Mouse (Mus musculus) MEL (cell line): ENCODE data around the gene Lonp2. TPM values are rescaled to one million over a fixed set of nuclear protein-coding genes. Genes with fewer than 3 reads are reported as not detected.

Experiments used
- DNase-seq: peaks from one replicate; pipeline ENCODE4 v3.0.0; 2011; ENCODE audit warnings: low read depth, low spot score
- H3K27ac ChIP-seq: 2 replicates; pipeline ENCODE4 v1.5.1; 2012; ENCODE audit warnings: low read depth, mild to moderate bottlenecking, control low read depth, low read length, moderate library complexity; ENCODE audit not compliant: control insufficient read depth
- H3K27me3 ChIP-seq, 2 experiments: fragments of 150-350 bp in 1 of 2; sonication (generic) in 1 of 2; 2 replicates each; pipeline ENCODE4 v1.6.1; 2012; ENCODE audit warnings: low read length in 2 of 2, mild to moderate bottlenecking in 2 of 2, improper control_type of control experiment in 1 of 2, moderate library complexity in 1 of 2; ENCODE audit not compliant: insufficient read depth in 2 of 2, control insufficient read depth in 1 of 2
- H3K36me3 ChIP-seq, 2 experiments: 2 replicates each; pipeline ENCODE4 v1.6.1; 2012 to 2014; ENCODE audit warnings: low read length in 2 of 2, improper control_type of control experiment in 1 of 2, inconsistent platforms in 1 of 2, mild to moderate bottlenecking in 1 of 2; ENCODE audit not compliant: insufficient read depth in 2 of 2, control insufficient read depth in 1 of 2
- H3K4me1 ChIP-seq, 2 experiments: fragments of 150-350 bp in 1 of 2; sonication (generic) in 1 of 2; 2 replicates each; pipeline ENCODE4 v1.6.1; 2012; ENCODE audit warnings: low read length in 2 of 2, improper control_type of control experiment in 1 of 2, mild to moderate bottlenecking in 1 of 2; ENCODE audit not compliant: insufficient read depth in 2 of 2, control insufficient read depth in 1 of 2
- H3K4me3 ChIP-seq, 2 experiments: fragments of 150-350 bp in 1 of 2; sonication (generic) in 1 of 2; 2 replicates each; pipeline ENCODE4 v1.5.1; 2012; ENCODE audit warnings: low read depth in 2 of 2, low read length in 2 of 2, mild to moderate bottlenecking in 2 of 2, moderate library complexity in 2 of 2, control low read depth in 1 of 2, improper control_type of control experiment in 1 of 2; ENCODE audit not compliant: control insufficient read depth in 1 of 2, insufficient read depth in 1 of 2
- H3K79me2 ChIP-seq: 2 replicates; pipeline ENCODE4 v1.6.1; 2012; ENCODE audit warnings: mild to moderate bottlenecking, low read length, moderate library complexity; ENCODE audit not compliant: control insufficient read depth, poor library complexity, insufficient read depth
- H3K9ac ChIP-seq: 2 replicates; pipeline ENCODE4 v1.6.1; 2012; ENCODE audit warnings: low read depth, mild to moderate bottlenecking, control low read depth, low read length, moderate library complexity; ENCODE audit not compliant: control insufficient read depth, poor library complexity, severe bottlenecking
- H3K9me3 ChIP-seq: fragments of 150-350 bp; sonication (generic); replicated peaks from 2 replicates; pipeline ENCODE4 v1.6.1; 2012; ENCODE audit warnings: mild to moderate bottlenecking, low read length, improper control_type of control experiment, moderate library complexity; ENCODE audit not compliant: insufficient read depth
- CHD1 ChIP-seq: IDR thresholded peaks from 2 replicates; pipeline ENCODE4 v1.6.1; 2012; ENCODE audit warnings: low read depth, mild to moderate bottlenecking, inconsistent platforms, low read length, improper control_type of control experiment
- E2F4 ChIP-seq: IDR thresholded peaks from 2 replicates; pipeline ENCODE4 v1.6.1; 2011; ENCODE audit warnings: low read depth, low read length, improper control_type of control experiment, borderline replicate concordance
- ELF1 ChIP-seq: IDR thresholded peaks from 2 replicates; pipeline ENCODE4 v1.6.1; 2014; ENCODE audit warnings: low read depth, mild to moderate bottlenecking, inconsistent platforms, low read length, improper control_type of control experiment, moderate library complexity
- EP300 ChIP-seq, 2 experiments: IDR thresholded peaks; 2 replicates each; pipeline ENCODE4 v1.6.1; 2011; ENCODE audit warnings: improper control_type of control experiment in 2 of 2, low read length in 2 of 2, low read depth in 1 of 2, mild to moderate bottlenecking in 1 of 2
- ETS1 ChIP-seq: IDR thresholded peaks from 2 replicates; pipeline ENCODE4 v1.6.1; 2012; ENCODE audit warnings: low read depth, mild to moderate bottlenecking, inconsistent platforms, low read length, improper control_type of control experiment, moderate library complexity
- GABPA ChIP-seq: IDR thresholded peaks from 2 replicates; pipeline ENCODE4 v1.6.1; 2012; ENCODE audit warnings: low read depth, mild to moderate bottlenecking, inconsistent platforms, low read length, improper control_type of control experiment, moderate library complexity
- GATA1 ChIP-seq: IDR thresholded peaks from 2 replicates; pipeline ENCODE4 v1.6.1; 2011; ENCODE audit warnings: low read depth, low read length, improper control_type of control experiment
- HCFC1 ChIP-seq: IDR thresholded peaks from 2 replicates; pipeline ENCODE4 v1.6.1; 2012; ENCODE audit warnings: low read depth, mild to moderate bottlenecking, inconsistent platforms, low read length, improper control_type of control experiment, moderate library complexity
- KAT2A ChIP-seq: conservative IDR thresholded peaks from 2 replicates; pipeline ENCODE4 v1.6.1; 2012; ENCODE audit warnings: low read depth, low read length, improper control_type of control experiment, inconsistent platforms
- MAFK ChIP-seq: IDR thresholded peaks from 2 replicates; pipeline ENCODE4 v1.6.1; 2011; ENCODE audit warnings: low read depth, mild to moderate bottlenecking, low read length, improper control_type of control experiment, borderline replicate concordance
- MAX ChIP-seq: IDR thresholded peaks from 2 replicates; pipeline ENCODE4 v1.6.1; 2011; ENCODE audit warnings: low read length, improper control_type of control experiment
- MAZ ChIP-seq: IDR thresholded peaks from 2 replicates; pipeline ENCODE4 v1.6.1; 2012; ENCODE audit warnings: low read depth, mild to moderate bottlenecking, inconsistent platforms, low read length, improper control_type of control experiment
- MEF2A ChIP-seq: IDR thresholded peaks from 2 replicates; pipeline ENCODE4 v1.6.1; 2014; ENCODE audit warnings: low read depth, mild to moderate bottlenecking, inconsistent platforms, low read length, improper control_type of control experiment; ENCODE audit not compliant: poor library complexity, insufficient replicate concordance, severe bottlenecking; ENCODE audit errors: extremely low read depth
- MXI1 ChIP-seq: IDR thresholded peaks from 2 replicates; pipeline ENCODE4 v1.6.1; 2011; ENCODE audit warnings: mild to moderate bottlenecking, low read depth, low read length, improper control_type of control experiment
- MYB ChIP-seq: IDR thresholded peaks from 2 replicates; pipeline ENCODE4 v1.6.1; 2011; ENCODE audit warnings: mild to moderate bottlenecking, low read depth, low read length, improper control_type of control experiment
- NELFE ChIP-seq: IDR thresholded peaks from 2 replicates; pipeline ENCODE4 v1.6.1; 2011; ENCODE audit warnings: low read depth, low read length, improper control_type of control experiment
- NRF1 ChIP-seq: IDR thresholded peaks from 2 replicates; pipeline ENCODE4 v1.6.1; 2014; ENCODE audit warnings: low read depth, mild to moderate bottlenecking, inconsistent platforms, low read length, improper control_type of control experiment, moderate library complexity; ENCODE audit not compliant: poor library complexity, insufficient read depth, severe bottlenecking
- POLR2A ChIP-seq, 2 experiments: IDR thresholded peaks; 2 replicates each; pipeline ENCODE4 v1.6.1; 2011 to 2012; ENCODE audit warnings: low read length in 2 of 2, mild to moderate bottlenecking in 2 of 2, control low read depth in 1 of 2, improper control_type of control experiment in 1 of 2, low read depth in 1 of 2, moderate library complexity in 1 of 2; ENCODE audit not compliant: control insufficient read depth in 1 of 2, insufficient read depth in 1 of 2, poor library complexity in 1 of 2
- POLR2AphosphoS2 ChIP-seq: IDR thresholded peaks from 2 replicates; pipeline ENCODE4 v1.6.1; 2011; ENCODE audit warnings: low read length, improper control_type of control experiment
- POLR2AphosphoS5 ChIP-seq: IDR thresholded peaks from 2 replicates; pipeline ENCODE4 v1.6.1; 2012; ENCODE audit warnings: low read depth, borderline replicate concordance, mild to moderate bottlenecking, inconsistent platforms, low read length, moderate library complexity, mixed read lengths
- SIN3A ChIP-seq: IDR thresholded peaks from 2 replicates; pipeline ENCODE4 v1.6.1; 2012; ENCODE audit warnings: low read length, improper control_type of control experiment, inconsistent platforms
- SMC3 ChIP-seq: IDR thresholded peaks from 2 replicates; pipeline ENCODE4 v1.6.1; 2011; ENCODE audit warnings: low read depth, low read length, improper control_type of control experiment
- TAL1 ChIP-seq: IDR thresholded peaks from 2 replicates; pipeline ENCODE4 v1.6.1; 2012; ENCODE audit warnings: mild to moderate bottlenecking, inconsistent platforms, low read length, moderate library complexity, mixed read lengths
- TBP ChIP-seq: IDR thresholded peaks from 2 replicates; pipeline ENCODE4 v1.8.0; 2011; ENCODE audit warnings: low read depth, low read length, improper control_type of control experiment
- UBTF ChIP-seq: IDR thresholded peaks from 2 replicates; pipeline ENCODE4 v1.6.1; 2012; ENCODE audit warnings: low read depth, mild to moderate bottlenecking, inconsistent platforms, low read length, improper control_type of control experiment, moderate library complexity, borderline replicate concordance; ENCODE audit not compliant: insufficient read depth
- USF1 ChIP-seq: IDR thresholded peaks from 2 replicates; pipeline ENCODE4 v1.6.1; 2014; ENCODE audit warnings: low read depth, mild to moderate bottlenecking, inconsistent platforms, low read length, improper control_type of control experiment, moderate library complexity
- ZKSCAN1 ChIP-seq: IDR thresholded peaks from 2 replicates; pipeline ENCODE4 v1.6.1; 2012; ENCODE audit warnings: low read depth, mild to moderate bottlenecking, inconsistent platforms, low read length, improper control_type of control experiment, moderate library complexity
- ZMIZ1 ChIP-seq: IDR thresholded peaks from 2 replicates; pipeline ENCODE4 v1.6.1; 2012; ENCODE audit warnings: low read depth, mild to moderate bottlenecking, inconsistent platforms, low read length, improper control_type of control experiment, moderate library complexity
- ZNF384 ChIP-seq: IDR thresholded peaks from 2 replicates; pipeline ENCODE4 v1.6.1; 2012; ENCODE audit warnings: low read depth, mild to moderate bottlenecking, inconsistent platforms, low read length, improper control_type of control experiment
- polyA plus RNA-seq, 2 experiments: library from polyadenylated mRNA; stranded (reverse) in 1 of 2; unstranded in 1 of 2; fragments of >175 nt in 1 of 2; fragments of >200 nt in 1 of 2; gene quantifications; 2 replicates each; pipeline versions ENCODE4 v1.2.1 to v1.2.4; 2012; ENCODE audit warnings: low replicate concordance in 2 of 2, low read depth in 1 of 2; ENCODE audit not compliant: insufficient read length in 2 of 2, insufficient read depth in 1 of 2, missing spikeins in 1 of 2
- total RNA-seq: library from RNA; depleted of rRNA; stranded (reverse); fragments of 300-350 nt; gene quantifications from 2 replicates; pipeline ENCODE4 v1.2.3, GENCODE M21; 2012

Lonp2 gene
- total and polyA plus RNA-seq, 3 experiments: 26.6 to 31.2 TPM; not detected in 1

DNA sequence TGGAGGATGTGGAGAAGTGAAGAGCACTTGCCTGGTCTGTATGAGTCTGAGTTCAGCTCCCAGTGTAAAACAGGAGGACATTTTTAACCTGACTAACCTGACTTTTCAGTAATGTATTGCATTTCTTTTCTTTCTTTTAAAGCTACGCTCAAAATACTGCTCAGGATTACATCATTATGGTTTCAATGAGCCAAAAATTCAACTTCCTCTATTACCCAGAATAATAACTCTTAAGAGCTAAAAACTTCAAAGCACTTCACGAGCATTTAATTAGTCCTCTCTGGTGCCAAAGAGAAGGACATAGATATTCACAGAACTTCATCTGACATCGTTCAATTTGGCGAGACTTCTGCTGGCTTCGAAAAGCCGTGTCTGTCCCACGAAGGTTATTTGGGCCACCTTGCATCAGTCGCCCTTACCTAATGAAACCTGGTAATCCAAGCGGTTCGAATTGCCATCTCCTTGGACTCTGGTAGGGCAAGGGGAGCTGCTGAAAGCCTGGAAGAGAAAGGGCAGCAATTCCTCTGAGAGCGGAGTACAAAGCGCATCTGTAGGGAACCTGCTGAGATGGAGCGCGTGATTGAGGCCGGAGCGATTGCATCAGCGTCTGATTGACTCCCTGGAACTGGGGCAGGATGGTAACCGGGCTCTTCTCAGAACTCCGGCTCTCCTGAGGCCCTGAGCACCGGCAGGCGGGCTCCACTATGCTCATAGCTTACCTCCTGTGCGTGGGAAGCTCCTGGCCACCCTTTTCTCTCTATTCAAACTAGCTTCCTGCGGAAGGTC lies 133.3 kb downstream of the Lonp2 start:
- Histone ChIP-seq H3K79me2 (no peaks in the 10 kb centered on the region), H3K27me3 (no peaks in the 10 kb centered on the region; a peak in 1 of 4 replicates), H3K9me3 (no peaks in the 10 kb centered on the region), H3K4me3 (peak overlapping the region; percentile 35 to 45), H3K4me1 (peaks cover 10 to 19% of the 10 kb centered on the region in 2 experiments), H3K9ac (peak overlapping the region; percentile 54), H3K36me3 (peaks cover 0 to 17% of the 10 kb centered on the region in 2 experiments; a peak in 2 of 4 replicates), H3K27ac (peak overlapping the region; percentile 77)
- TF ChIP-seq EP300 (IDR thresholded peaks at IDR 0.05; ENCODE audit: low read depth in 1 of 2, low read length in 2 of 2): no peak
- no peak for TF ChIP-seq KAT2A
- no peak for TF ChIP-seq MAZ
- no peak for TF ChIP-seq POLR2AphosphoS2
- TF ChIP-seq POLR2A (IDR thresholded peaks at IDR 0.05; ENCODE audit: control insufficient read depth in 1 of 2, insufficient read depth in 1 of 2, low read depth in 1 of 2, low read length in 2 of 2, poor library complexity in 1 of 2): no peak
- no peak for TF ChIP-seq NELFE
- no peak for TF ChIP-seq GABPA
- TF ChIP-seq UBTF: no peak
- TF ChIP-seq MXI1: no peak
- TF ChIP-seq CHD1: no peak
- DNase-seq: peak; percentile 61

DNA sequence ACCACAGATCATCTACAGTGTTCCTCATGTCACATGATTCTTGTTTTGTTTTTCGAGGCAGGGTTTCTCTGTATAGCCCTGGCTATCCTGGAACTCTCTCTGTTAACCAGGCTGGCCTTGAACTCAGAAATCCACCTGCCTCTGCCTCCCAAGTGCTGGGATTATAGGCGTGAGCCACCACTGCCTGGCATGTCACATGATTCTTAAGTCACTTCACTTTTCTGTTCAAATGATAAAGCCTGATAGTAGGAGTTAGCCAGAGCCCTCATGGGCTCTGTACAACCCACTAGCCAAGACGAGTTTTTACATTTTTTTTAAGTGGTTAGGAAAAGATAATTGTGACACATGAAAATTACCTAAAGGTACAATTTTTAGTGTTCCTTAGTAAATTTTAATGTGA lies 134.8 kb downstream of the Lonp2 start:
- peaks cover 10 to 19% of the 10 kb centered on the region in 2 experiments for H3K4me1 ChIP-seq
- peak overlapping the region in 1 of 2 experiments; percentile 0; a peak in 1 of 4 replicates for H3K4me3 ChIP-seq
- H3K27me3 ChIP-seq: no peaks in the 10 kb centered on the region; a peak in 2 of 4 replicates
- peak overlapping the region; percentile 14; the same call in 1 of the 2 replicates for H3K9ac ChIP-seq
- DNase-seq: peak; percentile 62
- peaks cover 0 to 17% of the 10 kb centered on the region in 2 experiments; a peak in 2 of 4 replicates for H3K36me3 ChIP-seq
- H3K79me2 ChIP-seq: no peaks in the 10 kb centered on the region
- H3K9me3 ChIP-seq: no peaks in the 10 kb centered on the region
- peak overlapping the region; percentile 46 for H3K27ac ChIP-seq
- TF ChIP-seq MEF2A (no peak), ZMIZ1 (no peak), GATA1 (no peak), ZKSCAN1 (no peak), ETS1 (no peak), TBP (0 out of 2 replicates have a peak, but pooled peaks have one; percentile 55), TAL1 (no peak), MYB (no peak), E2F4 (no peak), HCFC1 (no peak), USF1 (peak; percentile 83), POLR2AphosphoS2 (no peak), POLR2A (IDR thresholded peaks at IDR 0.05; ENCODE audit: control insufficient read depth in 1 of 2, insufficient read depth in 1 of 2, low read depth in 1 of 2, low read length in 2 of 2, poor library complexity in 1 of 2) (no peak), MAX (no peak), NRF1 (no peak), POLR2AphosphoS5 (no peak), KAT2A (no peak), SIN3A (no peak), SMC3 (no peak), ELF1 (no peak; the same call in 1 of the 2 replicates), ZNF384 (peak; percentile 7; the same call in 1 of the 2 replicates), GABPA (no peak), MAFK (no peak)
